Mouse (Mus musculus) cerebellum, adult 9-10 months (tissue): ENCODE measurements around the gene Ap5m1.

ENCODE experiments used
- DNase-seq: peaks from one replicate; pipeline ENCODE4 v3.0.0; 2022

The Ap5m1 gene

GRCm38 (mm10) chr14:49128544-49129263 lies 62.8 kb downstream of the Ap5m1 start:
- no peak for DNase-seq

GRCm38 (mm10) chr14:49132391-49132790 lies 66.5 kb downstream of the Ap5m1 start:
- no peak for DNase-seq

GRCm38 (mm10) chr14:49138171-49138570 lies 72.3 kb downstream of the Ap5m1 start:
- no peak for DNase-seq

GRCm38 (mm10) chr14:49140756-49141155 lies 74.9 kb downstream of the Ap5m1 start:
- no peak for DNase-seq
